Mouse (Mus musculus) heart, embryonic 14.5 days (tissue): ENCODE results near the gene Ccdc9b. TPM values are rescaled to one million over a fixed set of nuclear protein-coding genes. Genes with fewer than 3 reads are reported as not detected.

ENCODE experiments used
- ATAC-seq: fragments of 200-750 bp; cut with Nextera tagmentation; 2 replicates; pipeline ENCODE4 v1.8.0; 2017; ENCODE audit warnings: low read depth, moderate TSS enrichment; ENCODE audit not compliant: insufficient number of reproducible peaks, insufficient read depth, low FRiP score
- H3K27ac ChIP-seq, 2 experiments: fragments of 200-500 bp in 1 of 2; fragments of 300-500 bp in 1 of 2; sonication (generic) in 1 of 2; replicated peaks in 1 of 2; 2 replicates each; pipeline ENCODE4 v1.5.1; 2012 to 2014; ENCODE audit warnings: low read depth in 2 of 2, low read length in 2 of 2, control low read depth in 1 of 2, mild to moderate bottlenecking in 1 of 2, mixed read lengths in 1 of 2; ENCODE audit not compliant: control insufficient read depth in 1 of 2, insufficient read depth in 1 of 2
- H3K27me3 ChIP-seq: fragments of 300-500 bp; sonication (generic); 2 replicates; pipeline ENCODE4 v1.6.1; 2014; ENCODE audit warnings: mild to moderate bottlenecking, low read length, control low read depth; ENCODE audit not compliant: control insufficient read depth, insufficient read depth
- H3K36me3 ChIP-seq: fragments of 300-500 bp; sonication (generic); 2 replicates; pipeline ENCODE4 v1.6.1; 2014; ENCODE audit warnings: mild to moderate bottlenecking, control low read depth, low read length, mixed read lengths; ENCODE audit not compliant: control insufficient read depth, insufficient read depth
- H3K4me1 ChIP-seq, 2 experiments: fragments of 200-500 bp in 1 of 2; fragments of 300-500 bp in 1 of 2; sonication (generic) in 1 of 2; 2 replicates each; pipeline ENCODE4 v1.6.1; 2012 to 2014; ENCODE audit warnings: low read length in 2 of 2, control low read depth in 1 of 2, mixed read lengths in 1 of 2; ENCODE audit not compliant: control insufficient read depth in 2 of 2, insufficient read depth in 2 of 2
- H3K4me2 ChIP-seq: fragments of 300-500 bp; sonication (generic); 2 replicates; pipeline ENCODE4 v1.6.1; 2014; ENCODE audit warnings: mild to moderate bottlenecking, low read length
- H3K4me3 ChIP-seq, 2 experiments: fragments of 200-500 bp in 1 of 2; fragments of 300-500 bp in 1 of 2; sonication (generic) in 1 of 2; 2 replicates each; pipeline ENCODE4 v1.5.1; 2012 to 2014; ENCODE audit warnings: low read length in 2 of 2, mild to moderate bottlenecking in 2 of 2, control low read depth in 1 of 2, low read depth in 1 of 2, moderate library complexity in 1 of 2; ENCODE audit not compliant: control insufficient read depth in 1 of 2, insufficient read depth in 1 of 2
- H3K9ac ChIP-seq: fragments of 300-500 bp; sonication (generic); 2 replicates; pipeline ENCODE4 v1.6.1; 2014; ENCODE audit warnings: mild to moderate bottlenecking, low read length
- H3K9me3 ChIP-seq: fragments of 300-500 bp; sonication (generic); 2 replicates; pipeline ENCODE4 v1.6.1; 2016; ENCODE audit warnings: low read length, control low read depth; ENCODE audit not compliant: control insufficient read depth
- WGBS: fragments of 180-500 bp; shearing (Covaris S2); extraction: QIAGEN DNeasy Blood & Tissue Kit; methylation state at CpG from one replicate; pipeline ENCODE4 v1.1.7; 2014; 5-methylcytosine and 5-hydroxymethylcytosine counted together
- polyA plus RNA-seq: library from polyadenylated mRNA; unstranded; fragments of >200 nt; fragmentation: Nextera tagmentation; extraction: Ambion mirVana; gene quantifications from 2 replicates; pipeline ENCODE4 v1.2.1, GENCODE M21; 2014

Ccdc9b gene
- polyA plus RNA-seq, 1 experiment from 2014 or later: 2.2 TPM

DNA sequence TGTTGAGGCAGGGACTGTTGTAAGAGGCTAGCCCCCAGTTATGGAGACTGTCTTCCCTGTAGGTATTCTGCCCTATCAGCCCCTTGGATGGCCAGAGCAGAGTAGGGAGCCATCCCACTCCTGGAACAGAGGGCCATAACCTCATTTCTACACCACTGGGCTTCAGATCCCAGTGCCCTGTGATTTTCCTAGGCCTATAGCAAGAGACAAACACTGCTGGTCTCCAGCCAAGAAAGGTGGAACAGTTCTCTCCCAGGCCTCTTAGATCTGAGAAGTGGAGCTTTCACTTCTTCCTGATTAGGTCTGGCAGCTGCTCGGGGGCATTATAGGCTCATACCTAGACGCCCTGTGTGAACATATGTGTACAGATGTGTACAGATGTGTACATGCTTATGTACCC is 13.8 kb upstream of the Ccdc9b start:
- Histone ChIP-seq H3K36me3 (no peaks in the 10 kb centered on the region), H3K27me3 (peaks cover 3% of the 10 kb centered on the region; the same call in 1 of the 2 replicates), H3K4me3 (no peak overlapping the region), H3K4me2 (no peak overlapping the region), H3K9me3 (no peaks in the 10 kb centered on the region), H3K4me1 (peaks cover 3 to 14% of the 10 kb centered on the region in 2 experiments; a peak in 3 of 4 replicates), H3K9ac (no peak overlapping the region), H3K27ac (peak overlapping the region in 1 of 2 experiments; percentile 33; a peak in 2 of 4 replicates)
- WGBS: 45% methylated on average over 2 of the region's 2 CpGs
- no peak for ATAC-seq

GRCm38 (mm10) chr2:118775846-118776245 is 13.4 kb upstream of the Ccdc9b start:
- Histone ChIP-seq H3K27ac (peak overlapping the region in 1 of 2 experiments; percentile 33; a peak in 2 of 4 replicates), H3K4me3 (no peak overlapping the region), H3K4me1 (peaks cover 3 to 14% of the 10 kb centered on the region in 2 experiments; a peak in 3 of 4 replicates), H3K27me3 (peaks cover 3% of the 10 kb centered on the region; the same call in 1 of the 2 replicates), H3K9me3 (no peaks in the 10 kb centered on the region), H3K36me3 (no peaks in the 10 kb centered on the region), H3K9ac (no peak overlapping the region), H3K4me2 (no peak overlapping the region)
- no peak for ATAC-seq
- WGBS: 46% methylated on average over 3 of the region's 4 CpGs

- no peak overlapping the region for H3K9ac ChIP-seq
- H3K4me2 ChIP-seq: no peak overlapping the region
- 25% methylated on average over 1 of the region's 1 CpGs for WGBS
- no peaks in the 10 kb centered on the region for H3K36me3 ChIP-seq
- H3K4me3 ChIP-seq: no peak overlapping the region
- H3K4me1 ChIP-seq: peaks cover 3 to 14% of the 10 kb centered on the region in 2 experiments; a peak in 3 of 4 replicates
- H3K27me3 ChIP-seq: peaks cover 3% of the 10 kb centered on the region; the same call in 1 of the 2 replicates
- no peak overlapping the region for H3K27ac ChIP-seq
- no peaks in the 10 kb centered on the region for H3K9me3 ChIP-seq
- no peak for ATAC-seq
These were observed 12.9 kb upstream of the Ccdc9b start for GRCm38 (mm10) chr2:118775396-118775795.

DNA sequence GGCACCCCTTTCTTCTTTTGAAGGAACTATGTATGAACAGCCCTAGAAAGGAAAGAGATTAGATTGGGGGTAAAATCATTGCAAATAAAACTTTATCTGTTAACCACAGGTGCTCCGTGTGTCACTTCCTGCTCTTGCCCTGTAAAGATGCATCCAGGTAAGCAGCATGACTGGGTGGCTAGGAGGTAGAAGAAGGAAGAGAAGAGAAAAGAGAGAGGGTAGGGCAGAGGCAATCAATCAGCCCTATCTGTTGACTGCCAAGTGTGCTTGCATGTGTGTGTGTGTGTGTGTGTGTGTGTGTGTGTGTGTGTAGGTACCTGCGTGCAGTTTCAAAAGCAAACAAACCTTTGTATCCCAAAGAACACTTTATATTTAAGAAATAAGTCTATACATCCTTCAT is 12.1 kb upstream of the Ccdc9b start:
- H3K36me3 ChIP-seq: no peaks in the 10 kb centered on the region
- no peak overlapping the region for H3K4me3 ChIP-seq
- H3K9ac ChIP-seq: no peak overlapping the region
- H3K27ac ChIP-seq: no peak overlapping the region
- peaks cover 3 to 10% of the 10 kb centered on the region in 2 experiments; a peak in 3 of 4 replicates for H3K4me1 ChIP-seq
- H3K9me3 ChIP-seq: no peaks in the 10 kb centered on the region
- ATAC-seq: no peak
- WGBS: 75% methylated on average over 2 of the region's 2 CpGs
- H3K4me2 ChIP-seq: no peak overlapping the region
- H3K27me3 ChIP-seq: no peaks in the 10 kb centered on the region

DNA sequence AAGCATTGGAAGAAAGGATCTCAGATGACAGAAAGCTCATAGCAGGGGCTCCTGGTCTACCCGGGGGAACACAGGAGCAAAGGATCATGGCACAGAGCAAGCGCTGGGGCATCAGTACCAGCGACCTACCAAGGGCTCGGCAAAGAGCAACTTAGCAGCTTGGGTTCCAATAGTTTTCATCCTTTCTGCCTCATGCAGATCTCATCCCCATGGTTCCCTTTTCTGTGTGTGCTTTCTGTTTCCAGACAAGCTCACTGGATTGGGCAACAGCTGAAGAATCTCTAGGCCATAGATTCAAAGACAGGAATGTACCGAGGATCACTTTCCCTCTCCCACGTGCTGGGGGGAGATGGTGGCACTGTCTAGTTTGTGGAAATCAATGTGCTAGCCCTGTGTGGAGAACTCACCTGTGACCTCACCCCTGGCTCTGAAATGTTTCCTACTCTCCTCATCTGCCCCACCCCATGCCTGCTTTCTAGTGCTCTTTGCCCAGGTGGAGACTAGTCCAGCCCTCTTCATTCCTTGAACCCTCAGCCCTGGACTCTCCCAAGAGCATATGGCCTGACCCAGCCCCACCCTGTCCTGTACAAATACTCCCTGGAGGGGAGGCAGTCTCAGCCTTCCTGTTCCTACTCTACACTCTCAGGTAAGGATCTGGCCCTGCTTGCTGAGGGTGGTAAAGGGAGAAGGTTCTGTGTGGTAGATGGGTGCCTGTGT is 9.9 kb upstream of the Ccdc9b start, which contains the start of gene Phgr1:
TSS of gene Phgr1 (plus strand) at position 612 of the 717 bp plus-strand sequence.
- Histone ChIP-seq H3K4me1 (peaks cover 0 to 4% of the 10 kb centered on the region in 2 experiments; a peak in 1 of 4 replicates), H3K36me3 (no peaks in the 10 kb centered on the region), H3K9ac (no peak within 1 kb of the TSS), H3K4me2 (no peak within 1 kb of the TSS), H3K27ac (no peak within 1 kb of the TSS), H3K4me3 (no peak within 1 kb of the TSS), H3K27me3 (no peaks in the 10 kb centered on the region), H3K9me3 (no peaks in the 10 kb centered on the region)
- no peak for ATAC-seq
- WGBS: 72% methylated on average over 6 of the region's 6 CpGs

DNA sequence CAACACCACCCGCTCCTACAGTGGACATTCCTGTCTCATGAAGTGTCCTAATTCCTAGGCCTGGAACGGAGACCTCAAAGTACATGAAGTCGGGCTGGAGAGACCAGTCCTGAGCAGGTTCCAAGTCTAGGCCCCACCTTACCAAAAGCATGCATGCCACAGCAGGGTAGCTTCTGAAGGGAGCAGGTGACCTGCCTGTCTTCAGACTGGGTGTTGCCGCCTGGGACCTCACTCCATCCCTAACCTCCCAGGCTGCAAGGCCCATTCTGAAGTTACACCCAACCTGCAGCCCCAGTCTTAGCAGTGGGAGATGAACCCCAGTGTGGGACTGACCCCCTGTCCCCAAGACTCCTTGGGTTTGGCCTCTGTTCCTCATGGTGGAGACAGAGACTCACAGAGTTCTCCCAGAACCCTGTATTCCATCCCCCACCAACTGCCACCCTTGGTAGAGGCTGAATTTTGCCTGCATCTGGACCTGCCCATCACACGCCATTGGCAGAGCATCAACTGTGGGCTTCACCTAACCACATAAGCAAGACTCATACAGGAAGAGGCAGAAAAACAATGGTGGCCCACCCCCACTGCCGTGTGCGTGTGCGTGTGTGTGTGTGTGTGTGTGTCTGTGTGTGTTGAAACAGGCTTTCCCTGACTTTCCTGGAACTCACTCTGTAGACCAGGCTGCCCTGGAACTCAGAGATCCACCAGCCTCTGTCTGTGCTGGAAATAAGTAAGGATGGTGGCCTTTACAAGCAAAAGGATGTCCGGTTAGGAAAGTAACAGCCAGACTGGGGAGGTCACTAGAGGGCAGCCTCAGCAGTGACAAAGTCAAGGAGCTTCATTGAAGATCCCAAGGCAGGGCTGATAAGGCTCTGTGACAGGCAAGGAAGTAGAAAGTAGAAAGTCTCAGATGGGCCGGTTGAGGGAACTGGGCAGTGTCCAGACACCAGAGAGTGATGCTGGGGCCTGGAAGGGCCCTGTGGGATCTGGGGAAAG is 3.9 kb upstream of the Ccdc9b start:
- ATAC-seq: no peak
- Histone ChIP-seq H3K4me1 (peaks cover 28% of the 10 kb centered on the region in 2 experiments), H3K9me3 (no peaks in the 10 kb centered on the region), H3K36me3 (no peaks in the 10 kb centered on the region), H3K27me3 (no peaks in the 10 kb centered on the region), H3K9ac (no peak overlapping the region), H3K4me3 (no peak overlapping the region), H3K27ac (no peak overlapping the region), H3K4me2 (no peak overlapping the region)
- 68% methylated on average over 10 of the region's 10 CpGs for WGBS

DNA sequence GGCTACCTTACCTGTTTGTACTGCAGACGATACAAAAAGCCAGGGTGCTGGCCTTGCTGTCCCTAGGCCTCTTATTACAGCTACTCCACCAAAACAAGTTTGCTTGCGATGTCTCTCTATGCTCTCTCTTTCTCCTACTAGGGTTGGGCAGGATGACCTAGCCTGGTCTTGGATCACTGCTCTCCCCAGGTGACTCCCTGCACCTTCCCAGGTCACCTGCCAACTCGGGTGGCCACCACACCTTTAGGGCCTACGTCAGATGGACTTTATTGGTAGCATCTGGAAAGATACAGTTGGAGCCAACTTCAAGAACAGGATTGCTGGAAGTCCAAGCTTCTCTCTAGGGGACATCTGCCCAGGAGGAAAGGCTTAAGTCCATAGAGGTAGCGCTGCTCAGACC is 2.4 kb upstream of the Ccdc9b start:
- Histone ChIP-seq H3K4me1 (peaks cover 41 to 43% of the 10 kb centered on the region in 2 experiments), H3K27ac (no peak overlapping the region), H3K9me3 (no peaks in the 10 kb centered on the region), H3K9ac (no peak overlapping the region), H3K27me3 (no peaks in the 10 kb centered on the region), H3K4me2 (no peak overlapping the region), H3K4me3 (no peak overlapping the region), H3K36me3 (peaks cover 4% of the 10 kb centered on the region; the same call in 1 of the 2 replicates)
- no peak for ATAC-seq
- WGBS: 80% methylated on average over 5 of the region's 5 CpGs
